Mouse (Mus musculus) lung, adult 2 months (tissue): Measurements from ENCODE around the gene Pes1.

Experiments
- CTCF ChIP-seq: fragments of 200-500 bp; IDR thresholded peaks from 2 replicates; pipeline ENCODE4 v1.5.1; 2011; ENCODE audit warnings: mild to moderate bottlenecking, low read length, control low read depth; ENCODE audit not compliant: insufficient read depth
- POLR2A ChIP-seq: fragments of 200-500 bp; IDR thresholded peaks from 2 replicates; pipeline ENCODE4 v1.6.1; 2011; ENCODE audit warnings: low read depth, mild to moderate bottlenecking, control low read depth, low read length, borderline replicate concordance; ENCODE audit errors: extremely low read depth

DNA sequence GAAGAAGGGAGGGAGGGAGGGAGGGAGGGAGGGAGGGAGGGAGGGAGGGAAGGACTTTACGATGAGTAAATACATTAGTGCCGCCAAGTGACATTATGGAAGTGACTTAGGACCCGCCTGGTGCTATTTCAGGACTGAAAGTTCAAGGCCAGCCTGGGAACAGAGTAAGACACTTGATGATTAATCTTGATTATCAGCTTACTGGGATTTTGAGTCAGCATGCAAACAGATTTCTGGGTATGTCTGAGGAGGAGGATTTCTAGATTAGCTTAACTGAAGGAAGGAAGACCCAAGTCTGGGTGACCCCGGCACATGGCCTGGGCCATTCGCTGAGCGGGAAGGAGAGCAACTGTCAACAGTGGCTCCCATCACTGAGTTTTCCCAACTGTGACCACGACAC is 43.3 kb upstream of the Pes1 start:
- TF ChIP-seq CTCF = no peak
- no peak for TF ChIP-seq POLR2A
